Mouse (Mus musculus) megakaryocyte, embryonic 14.5 days (primary cell): ENCODE measurements around the gene Polrmt.

Experiments used
- FLI1 ChIP-seq: IDR thresholded peaks from 2 replicates; pipeline ENCODE4 v1.6.1; 2012; ENCODE audit warnings: low read length, inconsistent platforms, mixed read lengths
- GATA1 ChIP-seq: IDR thresholded peaks from 3 replicates; pipeline ENCODE4 v1.6.1; 2012; ENCODE audit warnings: mixed read lengths, low read length, inconsistent platforms, borderline replicate concordance

- TF ChIP-seq GATA1: no peak
- no peak for TF ChIP-seq FLI1
These were observed 7.1 kb downstream of the Polrmt start for GRCm38 (mm10) chr10:79739234-79739633.
